Mouse (Mus musculus) lung, adult 2 months (tissue): ENCODE measurements around the gene Aldh3b2.

Source experiments
- CTCF ChIP-seq: fragments of 200-500 bp; IDR thresholded peaks from 2 replicates; pipeline ENCODE4 v1.5.1; 2011; ENCODE audit warnings: mild to moderate bottlenecking, low read length, control low read depth; ENCODE audit not compliant: insufficient read depth
- POLR2A ChIP-seq: fragments of 200-500 bp; IDR thresholded peaks from 2 replicates; pipeline ENCODE4 v1.6.1; 2011; ENCODE audit warnings: low read depth, mild to moderate bottlenecking, control low read depth, low read length, borderline replicate concordance; ENCODE audit errors: extremely low read depth

DNA sequence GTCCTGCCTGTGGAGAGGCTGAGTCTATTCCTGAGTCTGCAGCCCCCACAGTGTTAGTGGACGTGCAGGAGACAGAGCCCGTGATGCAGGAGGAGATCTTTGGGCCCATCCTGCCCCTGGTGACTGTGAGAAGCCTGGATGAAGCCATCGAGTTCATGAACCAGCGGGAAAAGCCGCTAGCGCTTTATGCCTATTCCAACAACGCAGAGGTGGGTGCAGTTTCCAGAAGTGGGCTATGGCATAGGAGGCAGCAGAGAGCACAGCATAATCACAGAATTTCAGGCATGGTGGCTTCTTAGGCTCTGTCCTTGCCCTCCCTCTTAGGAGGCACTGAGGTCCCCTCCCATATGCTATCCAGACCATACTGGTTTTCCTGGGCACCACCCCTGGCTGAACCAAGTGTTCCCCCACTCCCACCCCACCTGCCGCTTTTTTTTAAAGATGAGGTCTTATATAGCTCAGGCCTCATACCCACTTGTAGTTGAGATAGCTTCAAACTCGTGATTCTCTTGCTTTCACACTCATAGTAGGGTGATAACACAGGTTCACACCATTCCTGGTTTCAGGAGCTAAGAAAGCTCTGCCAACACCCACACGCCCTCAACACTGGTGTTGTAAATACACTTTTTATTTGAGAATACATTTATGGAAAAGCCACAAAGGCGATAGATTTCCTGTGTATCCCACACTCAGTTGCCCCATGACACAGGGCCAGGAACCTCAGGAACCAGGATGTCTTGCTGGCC, 5.6 kb upstream of the Aldh3b2 start:
- TF ChIP-seq CTCF (no peak), POLR2A (no peak)
